Comparison of ENCODE assay signal across 8 mouse cellular contexts in genomic region chr17:27837850-27838249, GRCm38 (mm10). TPM values are rescaled to one million over a fixed set of nuclear protein-coding genes. Genes with fewer than 3 reads are reported as not detected.
A peak's percentile ranks its signal among the peaks of the same experiment; 100 is the strongest.
DNase-seq lines count a peak whose midpoint lies in the region; ATAC-seq and TF ChIP-seq lines count a peak whose summit lies in the region.
"Not testable (repeated sequence)": the region's sequence is repeated elsewhere in the genome, so short reads cannot be mapped to it uniquely, and the experiment has no call there.

Snrpc (plus strand) TSS chr17:27838150.

- H3K4me3 ChIP-seq in cerebellum, adult 2 months (replicated peaks; ENCODE audit: insufficient read depth, low read depth, low read length); forebrain, postnatal 0 days (ENCODE audit: low read depth, low read length); heart, embryonic 15.5 days; lung, embryonic 16.5 days (ENCODE audit: low read length); neural tube, embryonic 14.5 days (ENCODE audit: low read depth, low read length): not testable (repeated sequence)
- H3K4me3 ChIP-seq in intestine, embryonic 16.5 days (ENCODE audit: low read length) = peak within 1 kb of the TSS; percentile 86

- H3K27ac ChIP-seq in cerebellum, adult 2 months (ENCODE audit: insufficient read depth, low read length); forebrain, postnatal 0 days (ENCODE audit: low read depth, low read length); heart, embryonic 15.5 days; lung, embryonic 16.5 days (ENCODE audit: low read length); neural tube, embryonic 14.5 days (ENCODE audit: low read depth, low read length): not testable (repeated sequence)
- H3K27ac ChIP-seq in intestine, embryonic 16.5 days (ENCODE audit: low read length) = peak within 1 kb of the TSS; percentile 90

- H3K9me3 ChIP-seq in forebrain, postnatal 0 days (ENCODE audit: low read length); heart, embryonic 15.5 days (replicated peaks); intestine, embryonic 16.5 days (ENCODE audit: control insufficient read depth, low read length); lung, embryonic 16.5 days (ENCODE audit: control insufficient read depth, low read length); neural tube, embryonic 14.5 days (ENCODE audit: control insufficient read depth, low read length): not testable (repeated sequence)

- not testable (repeated sequence) for H3K36me3 ChIP-seq in forebrain, postnatal 0 days (ENCODE audit: insufficient read depth); heart, embryonic 15.5 days; intestine, embryonic 16.5 days (ENCODE audit: control insufficient read depth, insufficient read depth, low read length); lung, embryonic 16.5 days (ENCODE audit: control insufficient read depth, insufficient read depth, low read length); neural tube, embryonic 14.5 days (ENCODE audit: control insufficient read depth, insufficient read depth, low read length)

- not testable (repeated sequence) for TF ChIP-seq POLR2A in cerebellum, adult 2 months (IDR thresholded peaks at IDR 0.05; ENCODE audit: borderline replicate concordance, insufficient read depth, low read length)

- not testable (repeated sequence) for TF ChIP-seq CTCF in cerebellum, adult 2 months (IDR thresholded peaks at IDR 0.05; ENCODE audit: borderline replicate concordance, insufficient read depth, low read depth, low read length); forebrain, postnatal 0 days (IDR thresholded peaks at IDR 0.05; ENCODE audit: low read depth)

- not testable (repeated sequence) for H3K27me3 ChIP-seq in cerebellum, adult 2 months (ENCODE audit: control insufficient read depth, insufficient read depth, low read length); forebrain, postnatal 0 days (ENCODE audit: insufficient read depth, low read length); intestine, embryonic 16.5 days (replicated peaks; ENCODE audit: control insufficient read depth, insufficient read depth, low read length); lung, embryonic 16.5 days (ENCODE audit: control insufficient read depth, insufficient read depth, low read depth, low read length); neural tube, embryonic 14.5 days (ENCODE audit: control insufficient read depth, insufficient read depth, low read length)
- H3K27me3 ChIP-seq in heart, embryonic 15.5 days = peaks cover 19% of the 10 kb centered on the region; the same call in 1 of the 2 replicates

- 80% methylated on average over 4 of the region's 4 CpGs for WGBS in cerebellum, adult 2 months
- 84% methylated on average over 3 of the region's 4 CpGs for WGBS in forebrain, postnatal 0 days
- 64% methylated on average over 4 of the region's 4 CpGs for WGBS in heart, embryonic 15.5 days
- WGBS in intestine, embryonic 16.5 days = 81% methylated on average over 4 of the region's 4 CpGs
- 63% methylated on average over 3 of the region's 4 CpGs for WGBS in lung, embryonic 16.5 days
- 93% methylated on average over 2 of the region's 4 CpGs for WGBS in neural tube, embryonic 14.5 days

- H3K4me1 ChIP-seq in cerebellum, adult 2 months (ENCODE audit: control insufficient read depth, insufficient read depth, low read length); forebrain, postnatal 0 days (ENCODE audit: insufficient read depth); lung, embryonic 16.5 days (replicated peaks; ENCODE audit: control insufficient read depth, insufficient read depth, low read length): not testable (repeated sequence)
- peaks cover 15% of the 10 kb centered on the region for H3K4me1 ChIP-seq in heart, embryonic 15.5 days (replicated peaks)
- peaks cover 13% of the 10 kb centered on the region for H3K4me1 ChIP-seq in intestine, embryonic 16.5 days (ENCODE audit: control insufficient read depth, insufficient read depth, low read length)
- peaks cover 10% of the 10 kb centered on the region for H3K4me1 ChIP-seq in neural tube, embryonic 14.5 days (ENCODE audit: control insufficient read depth, insufficient read depth, low read length)

- intact Hi-C loops in left cerebral cortex, postnatal 25 days (cut with DNase I) = not testable (repeated sequence)

- DNase-seq in cerebellum, adult 2 months; forebrain, postnatal 0 days; left cerebral cortex, postnatal 25 days (ENCODE audit: low spot score in 2 of 2): not testable (repeated sequence)

- not testable (repeated sequence) for H3K4me2 ChIP-seq in forebrain, postnatal 0 days (ENCODE audit: low read depth); heart, embryonic 15.5 days; lung, embryonic 16.5 days (ENCODE audit: low read depth, low read length); neural tube, embryonic 14.5 days (ENCODE audit: low read depth, low read length)
- peak within 1 kb of the TSS; percentile 86 for H3K4me2 ChIP-seq in intestine, embryonic 16.5 days (ENCODE audit: low read depth, low read length)

- not testable (repeated sequence) for H3K9ac ChIP-seq in forebrain, postnatal 0 days; heart, embryonic 15.5 days; intestine, embryonic 16.5 days (ENCODE audit: low read depth, low read length); lung, embryonic 16.5 days (ENCODE audit: low read length); neural tube, embryonic 14.5 days (replicated peaks; ENCODE audit: low read depth, low read length)

- not testable (repeated sequence) for ATAC-seq in CD4-positive, CD25-positive, alpha-beta regulatory T cell, adult 4 months; forebrain, postnatal 0 days; heart, embryonic 15.5 days (replicated peaks; ENCODE audit: insufficient number of reproducible peaks, insufficient read depth, low FRiP score, low read depth); intestine, embryonic 16.5 days; lung, embryonic 16.5 days (ENCODE audit: low read depth); neural tube, embryonic 14.5 days (ENCODE audit: low read depth)

RNA-seq across cellular contexts. Expression of gene Snrpc, which starts in this region (rescaled TPM):
- 10 to 100 TPM; 84.0 to 86.8 TPM for polyA plus RNA-seq in CD4-positive, CD25-positive, alpha-beta regulatory T cell, adult 4 months (2017; shearing (Covaris generic))
- polyA plus RNA-seq in cerebellum, adult 2 months (2012; rRNA removed) = 81.7 and 85.3 TPM in 2 replicates
- total RNA-seq in forebrain, postnatal 0 days (2014; rRNA removed) = 137 and 204 TPM in 2 replicates
- polyA plus RNA-seq in forebrain, postnatal 0 days (2015; fragmentation: Nextera tagmentation; extraction: Ambion mirVana) = 259 and 297 TPM in 2 replicates
- polyA plus RNA-seq in heart, embryonic 15.5 days (2015; fragmentation: Nextera tagmentation; extraction: Ambion mirVana) = 186 and 202 TPM in 2 replicates
- polyA plus RNA-seq in intestine, embryonic 16.5 days (2015; fragmentation: Nextera tagmentation; extraction: Ambion mirVana) = 218 and 242 TPM in 2 replicates
- 10 to 100 TPM; 50.7 to 54.5 TPM for total RNA-seq in left cerebral cortex, postnatal 25 days (2021)
- 296 and 313 TPM in 2 replicates for polyA plus RNA-seq in lung, embryonic 16.5 days (2015; fragmentation: Nextera tagmentation; extraction: Ambion mirVana)
- 211 and 216 TPM in 2 replicates for polyA plus RNA-seq in neural tube, embryonic 14.5 days (2014; fragmentation: Nextera tagmentation; extraction: Ambion mirVana)
